Mouse (Mus musculus): Measurements from ENCODE around the gene Des. TPM values are rescaled to one million over a fixed set of nuclear protein-coding genes. Genes with fewer than 3 reads are reported as not detected.

The Des gene
- polyA plus RNA-seq, 1 experiment, result 1,825 TPM

DNA sequence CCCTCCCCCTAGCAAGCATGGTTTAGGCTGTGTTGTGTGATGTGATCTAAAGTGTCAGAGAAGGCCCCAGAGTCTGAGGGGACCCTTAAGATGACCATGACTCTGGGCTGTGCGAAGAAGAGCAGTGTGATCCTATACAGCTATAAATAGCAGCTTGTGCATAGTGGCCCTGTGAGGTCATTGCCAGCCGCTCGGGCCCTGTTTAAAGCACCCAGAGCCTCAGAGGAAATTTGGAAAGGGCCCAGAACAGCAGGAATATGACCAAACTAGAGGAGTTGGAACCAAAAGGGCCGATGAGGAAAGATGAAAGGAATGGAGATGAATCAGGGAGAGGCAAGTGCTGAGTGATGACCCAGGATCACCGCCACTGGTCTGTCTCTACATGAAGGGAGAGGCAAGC is 12.8 kb upstream of the Des start:
- no peak for DNase-seq (ENCODE audit: low spot score)

DNA sequence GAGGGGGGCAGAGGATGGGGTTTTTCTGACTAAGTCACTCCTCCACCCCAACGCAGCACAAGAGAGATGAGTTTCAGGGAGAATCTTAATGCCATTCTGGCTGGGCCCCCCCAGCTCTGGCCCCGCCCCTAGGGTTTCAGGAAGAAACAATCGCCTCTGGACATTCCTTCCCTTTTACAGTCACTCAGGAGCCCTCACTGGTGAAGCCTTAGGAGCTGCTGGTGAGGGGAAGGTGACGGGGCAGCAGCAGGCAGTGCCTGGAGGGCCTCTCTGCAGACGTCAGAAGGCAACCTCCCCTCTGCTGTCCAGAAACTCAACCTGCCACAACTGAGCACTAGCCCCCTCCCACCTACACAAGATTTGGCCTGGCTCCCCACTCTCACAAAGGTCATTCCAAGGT is 10.9 kb upstream of the Des start:
- no peak for DNase-seq (ENCODE audit: low spot score)

DNA sequence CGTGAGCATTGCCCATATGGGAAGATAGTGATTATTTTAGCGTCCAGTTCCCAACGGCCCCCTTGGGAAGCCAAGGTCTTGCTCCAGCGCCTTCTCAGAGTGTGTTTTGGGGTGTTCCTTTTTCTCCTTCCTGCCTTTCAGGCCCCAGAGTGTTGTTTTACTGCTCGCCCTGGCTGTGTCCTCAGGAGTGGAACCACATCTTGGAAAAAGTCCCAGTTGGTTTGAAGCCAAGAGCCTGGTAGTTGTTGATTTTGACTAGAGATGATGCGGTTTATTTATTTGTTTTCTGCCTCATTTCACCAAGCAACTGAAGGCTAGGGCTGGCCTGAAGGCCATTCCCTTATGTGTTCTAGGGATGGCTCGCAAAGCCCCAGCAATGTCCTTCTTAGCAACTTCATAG is 2.9 kb upstream of the Des start:
- no peak for DNase-seq (ENCODE audit: low spot score)

DNA sequence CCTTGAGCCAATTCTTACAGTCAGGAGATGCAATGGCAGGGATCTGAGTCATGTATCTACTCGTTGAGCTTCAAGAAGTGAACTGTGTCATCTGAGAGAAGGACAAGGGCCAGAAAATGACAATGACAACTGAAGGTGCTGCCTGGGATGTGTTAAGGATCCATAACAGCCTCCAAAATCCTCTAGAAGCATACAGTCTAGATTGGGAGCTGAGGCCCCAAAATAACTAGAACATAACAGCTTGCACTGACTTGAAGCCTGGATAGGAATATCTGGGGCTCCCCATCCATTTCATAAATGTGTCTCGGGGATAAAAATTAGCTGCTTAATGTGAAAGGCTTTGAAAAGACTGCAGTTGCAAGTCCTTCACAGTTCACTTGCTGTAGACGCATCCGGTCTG is 2.1 kb upstream of the Des start:
- DNase-seq (ENCODE audit: low spot score), result no peak

DNA sequence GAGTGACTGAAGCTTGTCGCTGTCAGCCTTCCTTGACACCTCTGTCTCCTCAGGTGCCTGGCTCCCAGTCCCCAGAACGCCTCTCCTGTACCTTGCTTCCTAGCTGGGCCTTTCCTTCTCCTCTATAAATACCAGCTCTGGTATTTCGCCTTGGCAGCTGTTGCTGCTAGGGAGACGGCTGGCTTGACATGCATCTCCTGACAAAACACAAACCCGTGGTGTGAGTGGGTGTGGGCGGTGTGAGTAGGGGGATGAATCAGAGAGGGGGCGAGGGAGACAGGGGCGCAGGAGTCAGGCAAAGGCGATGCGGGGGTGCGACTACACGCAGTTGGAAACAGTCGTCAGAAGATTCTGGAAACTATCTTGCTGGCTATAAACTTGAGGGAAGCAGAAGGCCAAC is 783 bp upstream of the Des start:
- DNase-seq (ENCODE audit: low spot score), result no peak

DNA sequence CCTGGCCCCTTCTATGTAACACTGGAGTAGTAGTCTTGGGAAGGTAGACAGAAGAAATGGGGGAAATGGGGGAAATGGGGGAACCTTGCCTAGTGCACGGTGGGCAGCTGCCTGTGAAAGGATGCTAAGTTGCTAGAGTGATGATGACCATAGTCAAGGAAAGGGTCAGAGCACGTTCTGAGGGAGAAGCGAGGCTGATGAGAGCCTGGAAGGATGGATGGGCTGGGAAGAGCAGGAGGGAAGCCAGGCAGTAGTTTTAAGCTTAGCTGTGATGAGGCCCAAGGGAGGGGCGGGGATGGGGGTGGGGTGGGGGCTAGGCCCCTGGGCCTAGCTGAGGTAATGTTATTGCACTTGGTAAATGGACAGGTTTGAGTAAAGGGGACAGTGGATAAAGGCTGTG is 994 bp downstream of the Des start:
- no peak for DNase-seq (ENCODE audit: low spot score)

DNA sequence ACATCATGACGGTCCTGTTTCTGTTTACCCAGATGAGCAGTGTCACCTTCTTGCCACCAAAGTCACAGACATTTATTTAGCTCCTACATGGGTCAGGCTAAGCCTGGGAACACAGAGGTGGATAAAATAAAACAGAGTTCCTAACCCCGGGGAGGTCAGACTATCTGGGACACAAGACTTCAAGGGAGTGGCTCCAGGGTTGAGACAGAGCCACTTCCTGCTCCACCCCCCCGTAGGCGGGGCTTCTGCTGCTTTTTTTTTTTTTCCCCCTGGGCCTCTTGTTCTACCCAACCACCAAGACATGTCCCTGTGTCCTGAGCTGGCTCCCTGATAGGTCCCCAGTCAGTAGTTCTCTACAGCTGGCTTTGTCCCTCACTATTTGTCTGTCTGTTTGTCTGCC is 1.6 kb downstream of the Des start:
- DNase-seq (ENCODE audit: low spot score), result no peak

DNA sequence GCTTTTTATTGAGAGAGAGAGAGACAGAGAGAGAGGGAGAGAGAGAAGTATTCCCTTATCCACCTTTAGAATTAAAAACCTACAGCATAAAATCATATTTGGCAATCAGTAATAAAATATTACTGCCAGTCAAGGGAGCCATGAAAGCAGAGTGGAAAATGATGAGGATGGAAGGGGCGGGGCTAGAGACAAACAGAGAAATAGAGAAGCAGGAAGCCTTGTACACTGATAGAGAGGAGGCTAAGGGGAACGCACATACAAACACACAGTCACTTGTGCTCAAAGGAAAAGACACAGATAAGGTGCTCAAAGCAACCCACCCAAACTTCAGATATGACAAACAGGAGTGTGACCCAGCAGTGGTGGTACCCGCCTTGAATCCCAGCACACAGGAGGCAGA is 3.7 kb downstream of the Des start:
- no peak for DNase-seq (ENCODE audit: low spot score)

DNA sequence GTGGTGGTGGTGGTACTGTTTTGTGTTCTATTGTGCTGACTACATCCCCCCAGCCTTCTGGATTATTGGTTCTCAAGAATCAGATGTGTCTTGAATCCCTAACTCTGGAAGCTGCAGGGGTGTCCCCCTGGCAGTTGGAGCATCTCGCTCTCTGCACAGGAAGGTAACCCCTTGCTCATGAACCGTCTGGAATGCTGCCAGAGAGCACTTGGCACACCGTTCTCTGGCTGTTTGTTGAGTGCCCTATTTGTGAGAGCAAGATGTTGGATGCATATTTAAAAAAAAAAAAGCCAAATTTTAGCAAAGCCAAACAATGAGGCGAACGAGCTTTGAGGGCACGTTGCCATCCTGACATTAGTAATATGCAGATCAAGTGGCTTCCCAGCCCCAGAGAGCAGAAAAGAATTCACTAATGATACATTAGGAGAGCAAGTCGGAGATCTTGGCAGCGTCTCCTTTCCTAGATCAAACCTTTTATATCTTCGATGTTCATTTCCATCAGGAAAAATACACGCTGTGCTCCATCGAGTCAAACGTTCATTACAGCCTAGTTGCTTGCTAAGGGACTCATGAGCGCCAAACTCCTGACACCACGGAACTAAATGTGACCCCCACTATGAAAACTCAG is 5.5 kb downstream of the Des start:
- DNase-seq (ENCODE audit: low spot score), result no peak

DNA sequence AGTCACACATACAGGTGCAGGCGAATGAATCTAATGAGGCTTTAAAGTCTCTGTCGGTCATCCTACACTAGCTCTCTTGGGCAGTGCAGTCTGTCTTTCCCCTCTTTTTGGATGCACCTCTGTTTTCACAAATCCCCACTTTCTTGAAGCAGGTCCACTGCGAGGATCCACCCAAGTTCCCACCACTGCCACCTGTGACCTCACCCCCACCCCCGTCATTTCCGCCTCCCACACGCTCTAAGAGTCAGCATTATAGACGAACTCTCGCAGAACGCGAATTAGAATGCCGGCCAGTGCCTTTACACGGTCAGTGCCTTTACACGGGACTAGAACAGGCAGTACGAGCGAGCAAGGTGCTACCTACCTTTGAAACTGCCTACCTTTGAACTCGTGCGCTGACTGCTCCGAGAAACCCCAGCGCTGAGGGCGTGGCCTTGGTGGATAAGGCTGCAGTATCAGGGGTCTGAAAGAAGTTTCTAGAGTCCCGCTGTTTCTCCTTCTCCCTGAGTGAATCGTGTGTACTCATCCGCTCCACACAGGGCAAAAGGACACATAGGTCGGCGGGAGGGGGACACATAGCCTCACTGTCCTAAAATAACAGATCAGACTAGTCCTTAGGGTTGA is 9.3 kb downstream of the Des start:
- no peak for DNase-seq (ENCODE audit: low spot score)

DNA sequence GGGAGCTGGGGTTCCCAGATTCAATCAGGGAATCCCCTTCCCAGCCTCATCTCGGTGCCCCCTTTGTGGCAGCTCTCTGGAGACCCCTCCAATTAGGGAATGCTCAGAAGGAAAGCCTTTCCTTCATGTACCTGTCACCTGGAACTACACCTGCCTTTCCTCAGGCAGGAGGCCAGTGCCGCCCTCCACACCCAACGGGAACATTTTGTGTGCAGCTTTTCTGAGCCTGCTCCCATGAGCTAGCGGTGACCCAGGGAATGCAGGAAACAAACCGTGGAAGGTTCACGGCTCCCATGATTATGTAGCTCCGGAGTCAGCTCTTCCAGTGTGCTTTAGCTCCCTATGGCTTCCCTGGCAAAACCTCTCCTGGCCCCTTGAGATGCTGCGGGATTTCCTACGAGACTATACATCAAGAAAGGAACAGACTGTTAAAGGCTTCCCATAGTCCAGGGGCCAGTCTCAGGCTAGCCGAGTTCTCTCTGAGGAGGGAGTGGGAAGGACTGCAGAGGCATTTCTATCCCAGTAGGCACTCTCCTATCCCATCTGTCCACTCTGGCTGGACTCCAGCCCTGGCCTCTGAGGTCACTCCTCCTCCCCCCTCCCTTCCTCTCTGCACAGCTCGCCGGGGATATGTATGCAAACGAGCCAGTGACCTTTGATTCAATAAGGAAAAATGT is 10.0 kb downstream of the Des start:
- no peak for DNase-seq (ENCODE audit: low spot score)

DNA sequence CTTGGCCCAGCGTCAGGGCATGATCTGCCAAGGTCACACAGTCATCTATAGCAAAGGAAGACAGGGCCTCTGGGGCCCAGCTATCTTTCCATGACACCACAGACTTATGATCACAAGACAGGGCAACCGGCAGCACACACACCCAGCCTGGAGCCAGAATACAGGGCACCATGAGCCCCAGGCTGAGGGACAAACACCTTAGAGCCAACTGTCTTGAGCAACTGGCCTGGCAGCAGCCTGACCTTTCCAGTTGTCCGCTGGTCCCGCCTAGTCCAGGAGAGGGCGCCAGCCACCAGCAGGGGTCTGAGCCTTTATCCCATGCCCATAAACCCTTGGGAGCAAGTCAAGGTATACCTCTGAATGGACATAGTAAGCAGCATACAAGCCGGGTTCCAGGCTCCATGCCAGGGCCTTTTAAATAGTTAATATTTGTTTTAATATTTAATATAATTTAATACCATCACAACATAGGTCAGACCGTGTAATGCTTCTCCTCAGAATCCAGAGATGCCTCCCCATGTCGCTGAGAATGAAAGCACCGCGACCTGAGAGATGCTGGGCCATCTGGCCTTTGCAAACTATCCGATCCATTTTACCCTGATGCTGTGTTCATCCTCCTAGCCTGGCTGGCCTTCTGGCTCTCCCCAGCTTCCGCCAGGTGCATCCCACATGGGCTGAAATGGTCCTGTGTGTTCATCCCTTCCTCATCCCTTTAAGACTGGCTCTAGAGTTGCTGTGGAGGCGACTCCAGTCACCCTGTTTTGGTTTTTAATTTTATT is 11.4 kb downstream of the Des start:
- no peak for DNase-seq (ENCODE audit: low spot score)

DNA sequence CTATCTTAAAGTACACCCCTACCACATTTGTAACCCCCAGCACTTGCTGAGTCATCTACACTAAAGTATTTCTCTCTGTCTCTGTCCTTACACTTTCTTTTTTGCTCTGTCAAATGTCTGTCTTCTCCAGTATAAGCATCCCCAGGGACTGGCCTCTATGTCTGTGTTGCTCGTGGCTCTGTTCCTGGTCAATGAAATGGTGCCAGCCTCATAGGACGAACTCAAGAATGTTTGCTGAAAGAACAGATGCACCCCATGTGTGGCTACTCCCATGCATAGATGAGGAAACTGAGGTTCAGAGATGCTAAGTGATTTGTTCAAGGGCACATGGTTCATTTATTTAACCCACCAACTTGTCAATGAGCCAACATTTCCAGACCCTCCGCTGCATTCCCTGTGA is 12.3 kb downstream of the Des start:
- no peak for DNase-seq (ENCODE audit: low spot score)

DNA sequence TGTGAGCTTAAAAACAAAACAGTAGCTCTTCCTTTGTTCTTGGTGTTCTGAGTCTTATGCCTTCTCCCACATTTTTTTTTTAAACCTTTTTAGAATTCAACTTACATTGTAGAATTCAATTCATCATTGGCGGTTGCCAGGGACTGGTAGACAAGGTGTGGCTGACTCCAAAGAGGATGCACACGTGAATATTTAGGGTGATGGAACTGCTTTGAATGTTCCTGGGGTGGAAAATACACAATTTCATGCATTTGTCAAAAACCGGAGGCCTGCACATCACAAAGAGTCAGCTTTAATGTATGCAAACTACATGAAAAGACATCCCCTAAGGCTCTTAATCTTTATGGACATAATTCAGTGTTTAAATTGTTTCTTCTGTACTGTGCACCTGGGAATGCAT is 13.1 kb downstream of the Des start:
- DNase-seq (ENCODE audit: low spot score), result no peak

DNA sequence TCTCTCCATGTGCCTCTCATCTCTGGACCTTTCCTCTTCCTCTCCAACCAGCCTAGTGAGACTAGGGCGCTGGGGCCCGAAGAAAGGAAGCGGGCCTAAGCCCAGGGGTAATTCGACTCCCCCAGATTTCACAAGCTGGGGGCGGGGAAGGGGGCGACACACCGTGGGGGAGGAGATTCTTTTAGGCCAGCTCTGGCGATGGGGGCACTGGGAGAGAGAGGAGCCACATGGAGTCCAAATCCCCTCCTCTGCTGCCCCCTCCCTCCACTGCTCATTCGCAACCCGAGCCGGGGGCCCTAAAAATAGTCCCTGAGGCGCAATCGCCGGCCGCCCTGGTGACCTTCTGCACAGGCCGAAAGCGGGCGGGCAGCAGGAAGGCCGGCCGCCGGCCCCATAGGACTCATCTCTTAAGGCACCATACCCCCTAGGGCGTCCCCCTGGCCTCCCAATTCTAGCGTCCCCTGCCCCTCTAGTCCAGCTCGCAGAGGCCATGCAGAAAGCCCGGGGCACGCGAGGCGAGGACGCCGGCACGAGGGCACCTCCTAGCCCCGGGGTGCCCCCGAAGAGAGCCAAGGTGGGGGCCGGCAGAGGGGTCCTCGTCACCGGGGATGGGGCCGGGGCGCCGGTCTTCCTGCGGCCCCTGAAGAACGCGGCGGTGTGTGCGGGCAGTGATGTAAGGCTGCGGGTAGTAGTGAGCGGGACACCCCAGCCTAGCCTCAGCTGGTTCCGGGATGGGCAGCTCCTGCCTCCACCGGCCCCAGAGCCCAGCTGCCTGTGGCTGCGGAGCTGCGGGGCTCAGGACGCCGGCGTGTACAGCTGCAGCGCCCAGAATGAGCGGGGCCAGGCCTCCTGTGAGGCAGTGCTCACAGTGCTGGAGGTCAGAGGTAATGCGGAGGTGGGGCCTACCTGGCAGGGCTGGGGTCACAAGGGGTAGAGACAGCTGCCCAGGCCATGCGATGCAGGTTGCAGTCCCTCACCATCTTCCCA is 15.1 kb downstream of the Des start, which contains the start of gene Speg:
TSS of gene Speg (plus strand) at position 348 of the 987 bp plus-strand sequence.
- DNase-seq (ENCODE audit: low spot score), result no peak

DNA sequence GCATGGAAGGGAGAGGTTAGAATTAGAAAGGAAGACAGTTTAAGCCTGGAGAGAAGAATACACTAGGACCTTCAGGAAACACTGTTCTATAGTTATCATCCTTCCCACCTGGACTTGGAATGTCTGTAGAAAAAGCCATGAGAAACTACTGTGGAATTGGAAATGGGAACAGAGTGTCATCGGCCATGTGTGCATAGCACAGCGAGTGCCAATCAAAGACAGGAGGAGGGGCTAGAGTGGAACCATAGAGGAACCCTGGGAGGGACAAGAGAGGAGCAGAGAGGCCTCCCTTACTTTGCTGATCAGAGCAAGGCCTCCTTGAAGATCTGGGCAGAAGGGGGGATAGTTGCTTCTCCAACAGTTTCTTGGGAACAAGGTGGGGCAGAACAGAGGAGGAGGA is 19.1 kb downstream of the Des start:
- no peak for DNase-seq (ENCODE audit: low spot score)

DNA sequence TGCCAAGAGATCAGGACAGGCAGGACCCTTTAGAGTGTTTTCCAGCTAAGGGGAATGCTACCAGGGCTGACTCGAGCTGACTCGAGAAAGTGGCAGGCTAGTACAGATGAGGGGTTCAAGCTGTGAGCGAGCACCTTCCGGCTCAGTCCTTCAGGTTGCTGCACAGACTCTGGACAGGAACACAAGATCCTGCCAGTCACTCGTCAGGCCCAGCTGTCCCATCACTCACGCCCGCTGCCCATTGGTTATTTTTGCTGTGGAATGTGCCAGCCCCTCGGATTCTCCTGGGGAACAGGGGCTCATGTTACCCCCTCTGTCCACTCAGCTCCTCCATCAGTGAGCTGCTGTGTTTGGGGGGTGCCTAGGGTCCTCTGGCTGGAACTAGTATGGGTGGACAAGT is 19.8 kb downstream of the Des start:
- no peak for DNase-seq (ENCODE audit: low spot score)

DNA sequence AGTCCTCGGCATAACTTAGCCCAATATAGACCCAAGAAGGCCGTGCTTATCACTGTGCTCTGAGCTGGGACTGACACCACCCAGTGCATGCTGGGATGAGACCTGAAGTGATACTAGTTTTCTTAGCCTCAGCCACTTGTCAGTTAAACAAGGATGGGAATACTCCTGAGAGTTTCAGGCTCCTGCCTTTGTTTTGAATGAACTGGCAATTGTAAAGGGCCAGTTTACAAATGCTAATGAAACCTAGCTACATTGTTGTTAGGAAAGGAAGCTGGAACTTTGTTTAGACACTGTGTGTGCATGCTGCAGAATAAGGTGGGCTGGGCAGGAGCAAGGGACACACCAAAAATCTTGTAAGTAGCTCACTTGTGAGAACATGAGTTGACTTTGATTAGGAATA is 20.8 kb downstream of the Des start:
- no peak for DNase-seq (ENCODE audit: low spot score)

DNA sequence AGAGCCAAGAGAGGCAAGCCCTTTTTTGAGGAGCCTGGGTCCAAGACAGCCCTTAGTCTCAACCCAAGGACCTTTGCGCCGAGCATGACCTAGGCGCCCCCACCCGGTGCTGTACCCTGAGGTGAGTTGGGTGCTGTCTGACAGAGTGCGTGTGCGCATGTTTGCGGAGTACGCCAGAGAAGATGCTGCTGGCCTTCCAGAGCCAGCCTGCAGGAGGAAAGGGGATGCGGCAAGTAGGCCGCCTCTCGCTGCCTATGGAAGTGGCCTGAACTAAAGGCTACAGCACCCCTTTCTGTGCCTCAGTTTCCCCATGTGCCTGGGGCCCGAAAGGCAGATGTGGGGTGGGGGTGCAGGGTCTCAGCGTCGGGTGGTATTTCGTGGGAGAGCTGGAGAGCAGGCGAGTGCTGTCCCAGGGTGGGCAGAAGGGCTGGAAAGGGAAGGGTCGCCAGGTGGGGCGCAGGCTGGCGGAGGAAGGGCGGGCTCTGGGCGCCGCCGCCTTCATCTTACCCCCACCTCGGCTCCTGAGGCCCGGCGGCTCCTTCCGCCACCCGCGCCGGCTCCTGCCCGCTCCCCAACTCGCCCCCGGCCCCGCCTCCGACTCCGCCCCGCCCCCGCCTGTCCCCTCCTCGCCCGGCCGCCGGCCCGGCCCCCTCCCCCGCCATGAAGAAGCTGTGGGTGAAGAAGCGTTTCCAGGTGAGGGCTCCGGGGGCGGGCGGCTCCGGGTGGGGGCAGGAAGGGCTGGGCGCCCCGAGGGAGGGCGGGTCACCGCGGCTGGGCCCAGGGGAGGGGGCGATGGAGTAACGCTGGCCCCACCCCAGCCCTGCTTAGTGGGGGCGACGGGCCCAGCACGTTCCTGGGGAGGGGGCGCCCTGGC is 21.6 kb downstream of the Des start:
- DNase-seq (ENCODE audit: low spot score), result no peak

DNA sequence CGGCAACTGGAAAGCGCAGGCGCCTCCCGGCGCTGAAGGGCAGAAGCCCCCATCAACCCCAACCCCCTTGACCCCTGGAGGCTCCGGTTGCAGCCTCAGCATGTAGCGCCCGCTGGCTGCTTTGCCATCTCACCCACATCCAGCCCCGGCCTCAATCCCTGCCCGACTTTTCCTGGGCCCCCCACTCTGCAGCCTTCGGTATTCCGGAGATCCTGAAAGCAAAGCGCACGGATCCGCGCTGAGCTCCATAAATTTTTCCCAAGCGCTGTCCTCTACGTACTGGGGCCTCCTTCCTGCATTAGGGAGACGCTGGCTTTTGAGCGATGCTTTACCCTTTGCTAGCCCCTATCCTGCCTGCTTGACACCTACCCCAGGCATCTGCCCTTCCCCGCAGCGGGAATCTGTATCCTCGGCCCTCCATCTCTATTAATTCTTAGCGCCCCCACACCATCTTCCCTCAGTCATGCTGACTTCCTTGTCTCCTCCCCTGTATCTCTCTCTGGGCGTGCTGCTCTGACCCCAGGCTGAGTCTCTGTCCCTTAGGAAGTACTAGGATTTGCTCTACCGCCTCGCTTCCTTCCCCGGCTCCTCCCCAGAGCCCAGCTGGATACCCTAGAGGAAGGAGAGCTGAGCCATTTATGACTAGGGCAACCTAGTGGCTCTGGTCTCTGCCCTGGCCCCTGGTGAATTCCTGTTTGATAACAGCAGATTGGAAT is 22.4 kb downstream of the Des start:
- DNase-seq (ENCODE audit: low spot score), result no peak

Data from urinary bladder, adult 2 months (tissue).